Mouse (Mus musculus) gastrocnemius, postnatal 10 days (tissue): ENCODE measurements around the gene Fubp1. TPM values are rescaled to one million over a fixed set of nuclear protein-coding genes. Genes with fewer than 3 reads are reported as not detected.

ENCODE experiments used
- DNase-seq: peaks from one replicate; pipeline ENCODE4 v3.0.0; 2021; ENCODE audit warnings: mixed read lengths
- long read RNA-seq, 2 experiments: library from polyadenylated mRNA; stranded (forward); transcript quantifications; one replicate each; pipeline ENCODE4 v2.0.0; 2021
- total RNA-seq, 2 experiments: library from RNA; stranded (reverse); gene quantifications; 2 replicates each; pipeline ENCODE4 v1.2.3; 2021

The Fubp1 gene
- 10 to 100 TPM; 39.2 to 71.9 TPM for total RNA-seq
- long read RNA-seq, experiment 1, full-length matches to known transcripts = 14 of 36 reads
- long read RNA-seq, experiment 1, partial matches to known transcripts = 4 of 36 reads
- long read RNA-seq, experiment 1, other reads (novel, unspliced or antisense) = 18 of 36 reads
- long read RNA-seq, experiment 2, full-length matches to known transcripts = 5 of 16 reads
- long read RNA-seq, experiment 2, partial matches to known transcripts = 3 of 16 reads
- long read RNA-seq, experiment 2, other reads (novel, unspliced or antisense) = 8 of 16 reads

DNA sequence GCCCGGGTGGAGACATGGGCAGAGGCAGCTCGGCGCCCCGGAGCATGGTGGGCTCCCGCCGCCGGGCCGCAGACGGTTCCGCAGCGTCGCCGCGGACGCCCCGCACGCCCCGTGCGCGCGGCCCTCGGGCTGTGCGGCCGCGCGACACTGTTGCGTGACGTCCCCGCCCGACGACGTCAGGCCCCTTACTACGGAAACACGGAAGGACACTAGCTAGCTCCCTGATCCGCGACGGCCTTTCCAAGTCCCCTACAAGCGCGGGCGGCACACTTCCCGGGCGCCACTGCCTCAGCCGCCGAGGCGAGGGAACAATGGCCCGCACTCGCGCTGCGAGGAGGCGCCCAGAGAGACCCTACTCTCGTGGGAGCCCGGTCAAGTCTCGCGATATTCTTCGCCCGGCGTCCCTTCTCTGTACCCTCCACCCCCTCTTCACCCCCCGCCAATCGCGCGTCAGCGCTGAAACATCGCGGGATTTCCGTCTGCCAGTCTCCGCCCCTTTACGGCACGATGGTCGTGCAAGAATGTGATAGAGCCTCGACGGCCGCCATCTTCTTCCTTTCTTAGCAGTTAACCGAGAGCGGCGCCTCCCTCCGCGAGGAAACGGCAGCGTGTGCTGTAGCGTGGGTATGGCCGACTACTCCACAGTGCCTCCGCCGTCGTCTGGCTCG, at the start of gene Fubp1, which contains the start of gene Dnajb4:
Fubp1 (plus strand) TSS at position 456 of the 668 bp plus-strand sequence.
Dnajb4 (minus strand) TSS at position 336 of the 668 bp plus-strand sequence.
- peak; percentile 100 for DNase-seq

- no peak for DNase-seq
These were observed 49.6 kb upstream of the Fubp1 start for GRCm38 (mm10) chr3:152160607-152161006.

- DNase-seq = no peak
These were observed 46.9 kb upstream of the Fubp1 start for GRCm38 (mm10) chr3:152163320-152163719.

DNA sequence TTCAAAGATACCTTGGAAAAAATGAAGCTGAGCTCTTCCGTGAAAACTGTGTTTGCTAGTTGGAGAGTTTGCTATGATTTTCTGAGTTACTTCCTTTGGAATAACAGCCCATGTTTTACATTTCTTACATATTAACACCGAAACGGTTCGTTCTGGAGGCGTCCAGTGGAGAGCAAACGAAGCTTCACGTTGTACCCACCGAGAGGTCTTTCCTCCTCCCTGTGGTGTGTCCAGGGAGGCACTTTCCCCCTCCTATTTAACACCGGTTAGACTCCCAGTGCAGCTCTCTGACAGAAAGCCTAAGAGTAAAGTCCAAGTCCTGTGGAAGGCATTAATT, 45.2 kb upstream of the Fubp1 start:
- DNase-seq = no peak

DNA sequence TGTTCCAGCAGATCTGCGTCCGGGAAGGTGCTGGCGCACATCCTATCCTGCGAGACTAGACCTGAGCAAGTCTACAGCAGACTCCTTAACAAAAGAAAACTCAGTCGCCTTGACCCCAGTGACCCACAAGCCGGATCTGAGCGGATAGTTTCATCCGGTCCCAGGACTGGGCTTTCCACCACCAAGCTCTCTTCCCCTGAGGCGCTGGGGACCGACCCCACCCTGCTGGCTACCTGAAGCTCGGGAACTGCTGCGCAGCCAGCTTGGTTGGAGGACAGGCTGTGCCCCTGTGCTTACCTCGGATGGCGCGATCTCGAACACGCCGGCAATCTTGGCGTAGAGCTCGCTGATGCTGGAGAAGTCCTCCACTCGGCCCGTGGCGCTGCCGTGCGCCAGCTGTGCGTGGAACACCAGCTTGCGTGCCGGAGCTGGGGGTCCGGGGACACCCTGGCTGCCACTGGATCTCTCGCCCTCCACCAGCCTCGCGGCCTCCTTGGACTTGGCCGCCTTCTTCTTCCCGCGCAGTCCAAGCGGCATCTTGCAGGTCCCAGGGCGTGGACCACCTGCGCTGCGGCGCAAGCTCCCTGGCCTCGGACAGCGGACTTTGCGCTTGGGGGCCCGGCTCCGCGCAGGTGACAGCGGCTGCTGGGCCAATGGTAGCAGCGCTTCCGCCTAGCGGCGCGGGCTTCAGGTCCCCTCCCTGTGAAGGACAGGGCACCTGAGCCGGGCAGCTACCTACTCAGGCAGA, 44.7 kb upstream of the Fubp1 start:
- peak; percentile 20 for DNase-seq

DNA sequence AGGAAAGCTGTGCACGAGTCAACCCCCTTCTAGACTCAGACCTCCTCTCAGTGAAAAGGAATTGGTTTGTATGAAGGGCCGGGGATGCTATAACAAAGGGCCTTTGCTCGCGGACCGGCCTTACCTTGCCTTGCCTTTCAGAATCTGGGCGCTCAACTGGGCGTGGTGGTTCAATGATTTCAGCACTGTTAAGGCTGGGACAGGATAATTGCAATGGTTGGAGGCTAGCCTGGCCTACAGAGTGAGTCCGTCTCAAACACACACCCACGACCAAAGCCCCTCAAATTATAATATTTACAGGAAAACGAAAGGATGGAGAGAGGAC, 44.2 kb upstream of the Fubp1 start, which contains the start of gene Gipc2:
Gipc2 (minus strand) TSS at position 132 of the 325 bp plus-strand sequence.
- no peak for DNase-seq

- no peak for DNase-seq
These were observed 43.3 kb upstream of the Fubp1 start for GRCm38 (mm10) chr3:152166699-152167451.

GRCm38 (mm10) chr3:152168007-152168406, 42.2 kb upstream of the Fubp1 start:
- DNase-seq = no peak

DNA sequence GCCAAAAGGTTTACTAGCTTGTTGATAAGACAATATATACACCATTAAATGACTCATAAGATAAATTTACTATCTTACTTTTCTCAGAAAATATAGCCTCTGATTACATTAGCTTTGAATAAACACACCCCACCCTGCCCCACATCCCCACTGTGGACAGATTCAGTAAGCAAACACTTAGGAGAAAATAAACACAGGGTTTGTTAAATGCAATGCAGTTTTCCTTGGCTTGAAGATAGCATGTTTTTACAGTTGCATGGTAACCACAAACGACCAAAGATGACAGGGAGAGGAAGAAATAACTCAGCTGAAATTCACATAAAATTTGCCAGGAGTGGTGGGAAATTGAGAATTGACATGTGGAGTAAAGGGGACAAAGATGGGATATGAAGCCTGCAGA, 39.8 kb upstream of the Fubp1 start:
- no peak for DNase-seq

- DNase-seq = no peak
These were observed 39.0 kb upstream of the Fubp1 start for GRCm38 (mm10) chr3:152171236-152171635.

DNA sequence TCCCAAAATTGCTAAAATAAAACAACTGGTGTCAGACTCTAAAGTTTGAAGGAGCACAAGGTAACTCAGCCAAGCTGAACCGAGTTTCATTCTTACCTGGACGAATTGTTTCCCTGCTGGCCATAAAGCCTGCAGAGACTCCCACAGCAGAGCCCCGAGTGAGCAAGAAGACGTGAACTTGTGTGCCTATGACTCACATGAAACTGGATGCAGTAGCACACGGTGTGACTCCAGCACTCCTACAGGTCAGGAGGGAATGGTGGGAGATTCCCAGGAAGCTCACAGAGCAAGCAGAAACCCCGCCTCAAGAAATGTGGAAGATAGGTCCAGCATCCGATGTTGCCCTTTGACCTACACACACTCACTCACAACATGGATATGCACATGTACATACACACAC, 38.4 kb upstream of the Fubp1 start:
- no peak for DNase-seq

DNA sequence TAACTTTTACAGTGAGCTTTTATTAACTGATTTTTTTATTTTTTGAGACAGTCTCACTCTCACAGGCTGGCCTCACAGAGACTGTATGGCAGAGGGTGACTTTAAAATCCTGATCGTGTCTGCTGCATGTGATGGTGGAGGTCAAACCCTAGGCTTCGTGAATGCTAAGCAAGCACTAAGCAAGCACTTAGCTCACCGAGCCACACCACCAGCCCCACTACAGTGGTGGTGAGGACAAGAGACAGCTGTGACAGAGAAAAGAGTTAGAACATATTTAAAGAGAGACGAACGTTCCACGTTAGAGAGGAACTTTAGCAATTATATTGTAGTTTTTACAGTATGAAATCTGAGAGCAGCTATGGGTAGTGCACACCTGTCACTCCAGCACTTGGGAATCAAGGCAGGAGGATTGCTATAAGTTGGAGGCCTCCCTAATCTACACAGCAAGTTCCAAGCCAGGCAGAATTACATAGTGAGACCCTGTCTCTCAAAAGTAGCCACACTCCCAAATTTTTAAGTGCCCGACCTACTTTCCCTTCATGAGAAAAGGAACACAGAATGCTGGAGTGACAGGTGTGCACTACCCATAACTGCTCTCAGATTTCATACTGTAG, 37.8 kb upstream of the Fubp1 start:
- DNase-seq = no peak

DNA sequence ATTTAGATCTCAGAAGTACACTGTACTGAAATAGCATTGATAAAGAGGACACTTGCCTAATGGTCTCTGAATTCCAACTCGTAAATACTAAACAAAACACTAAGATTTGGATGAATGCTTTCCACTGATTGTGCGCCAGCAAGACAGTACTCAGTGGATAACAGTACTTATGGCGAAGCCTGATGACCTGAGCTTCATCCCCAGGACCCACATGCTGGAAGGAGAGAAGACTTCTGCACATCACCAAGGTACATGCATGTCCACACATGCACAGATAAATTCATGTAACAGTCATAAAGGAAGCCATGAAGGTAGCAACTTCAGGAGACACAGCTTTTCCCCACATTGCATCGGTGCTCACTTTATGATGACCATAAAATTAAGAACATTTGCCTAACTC, 31.4 kb upstream of the Fubp1 start:
- no peak for DNase-seq

- no peak for DNase-seq
These were observed 30.9 kb upstream of the Fubp1 start for GRCm38 (mm10) chr3:152179285-152179684.

- DNase-seq = no peak
These were observed 29.6 kb upstream of the Fubp1 start for GRCm38 (mm10) chr3:152180624-152181023.

GRCm38 (mm10) chr3:152183522-152183921, 26.7 kb upstream of the Fubp1 start:
- no peak for DNase-seq

GRCm38 (mm10) chr3:152186106-152186505, 24.1 kb upstream of the Fubp1 start:
- no peak for DNase-seq

GRCm38 (mm10) chr3:152189306-152189705, 20.9 kb upstream of the Fubp1 start:
- no peak for DNase-seq

- DNase-seq = no peak
These were observed 19.3 kb upstream of the Fubp1 start for GRCm38 (mm10) chr3:152190679-152191477.

DNA sequence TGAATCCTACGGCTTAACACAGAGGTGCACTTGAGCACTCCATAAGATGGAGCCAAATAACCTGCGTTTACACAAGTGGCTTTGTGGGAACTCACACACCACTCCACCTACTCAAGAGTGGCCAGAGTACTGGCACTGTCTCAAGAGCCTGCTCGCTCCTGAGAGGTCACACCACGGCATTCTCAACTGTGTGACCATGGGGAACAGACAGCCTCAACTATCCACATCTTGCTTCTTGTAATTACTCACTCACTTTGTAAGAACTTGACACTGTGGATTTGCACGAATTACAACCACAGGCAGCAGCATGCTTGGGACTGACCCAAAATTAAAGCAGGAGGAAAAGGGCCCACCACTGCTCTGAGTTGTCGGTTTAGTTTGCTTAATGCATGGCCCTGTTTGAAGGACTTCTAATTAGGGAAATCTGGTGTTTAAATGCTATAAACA, 18.4 kb upstream of the Fubp1 start:
- DNase-seq = peak; percentile 22
